Mouse (Mus musculus) liver, embryonic 16.5 days (tissue): ENCODE measurements around the gene Mcm3. TPM values are rescaled to one million over a fixed set of nuclear protein-coding genes. Genes with fewer than 3 reads are reported as not detected.
"Not testable (repeated sequence)": the region's sequence is repeated elsewhere in the genome, so short reads cannot be mapped to it uniquely, and the experiment has no call there.

Experiments used
- ATAC-seq: fragments of 200-750 bp; cut with Nextera tagmentation; 2 replicates; pipeline ENCODE4 v1.8.0; 2017; ENCODE audit warnings: low read depth, mild to moderate bottlenecking, moderate number of reproducible peaks, moderate library complexity
- H3K27ac ChIP-seq: fragments of 300-500 bp; sonication (generic); 2 replicates; pipeline ENCODE4 v1.5.1; 2014; ENCODE audit warnings: mild to moderate bottlenecking, low read length
- H3K27me3 ChIP-seq: fragments of 300-500 bp; sonication (generic); 2 replicates; pipeline ENCODE4 v1.6.1; 2014; ENCODE audit warnings: low read depth, low read length, mixed read lengths; ENCODE audit not compliant: control insufficient read depth, insufficient read depth
- H3K36me3 ChIP-seq: fragments of 300-500 bp; sonication (generic); 2 replicates; pipeline ENCODE4 v1.6.1; 2014; ENCODE audit warnings: mild to moderate bottlenecking; ENCODE audit not compliant: control insufficient read depth, insufficient read depth
- H3K4me1 ChIP-seq: fragments of 300-500 bp; sonication (generic); 2 replicates; pipeline ENCODE4 v1.6.1; 2014; ENCODE audit warnings: low read depth, low read length, mixed read lengths; ENCODE audit not compliant: control insufficient read depth
- H3K4me2 ChIP-seq: fragments of 300-500 bp; sonication (generic); 2 replicates; pipeline ENCODE4 v1.6.1; 2014; ENCODE audit warnings: low read depth, low read length, mixed read lengths
- H3K4me3 ChIP-seq: fragments of 300-500 bp; sonication (generic); 2 replicates; pipeline ENCODE4 v1.5.1; 2014; ENCODE audit warnings: low read depth, mild to moderate bottlenecking, low read length
- H3K9ac ChIP-seq: fragments of 300-500 bp; sonication (generic); 2 replicates; pipeline ENCODE4 v1.6.1; 2014; ENCODE audit warnings: low read depth, low read length
- H3K9me3 ChIP-seq: fragments of 300-500 bp; sonication (generic); replicated peaks from 2 replicates; pipeline ENCODE4 v1.6.1; 2016; ENCODE audit warnings: low read length; ENCODE audit not compliant: control insufficient read depth
- WGBS: fragments of 180-500 bp; shearing (Covaris S2); extraction: QIAGEN DNeasy Blood & Tissue Kit; methylation state at CpG from one replicate; pipeline ENCODE4 v1.1.7; 2014; ENCODE audit not compliant: insufficient replicate concordance; 5-methylcytosine and 5-hydroxymethylcytosine counted together
- polyA plus RNA-seq: library from polyadenylated mRNA; unstranded; fragments of >200 nt; fragmentation: Nextera tagmentation; extraction: Ambion mirVana; gene quantifications from 2 replicates; pipeline ENCODE4 v1.2.1, GENCODE M21; 2015

Gene Mcm3
- polyA plus RNA-seq, 1 experiment from 2014 or later = 116 TPM

GRCm38 (mm10) chr1:20790517-20790916 is 29.6 kb downstream of the Mcm3 start, which contains the start of gene Il17f:
Gene Il17f (minus strand): TSS chr1:20790617.
- H3K4me2 ChIP-seq, H3K9me3 ChIP-seq, H3K27me3 ChIP-seq, H3K4me3 ChIP-seq, H3K4me1 ChIP-seq, H3K9ac ChIP-seq, H3K36me3 ChIP-seq, ATAC-seq, H3K27ac ChIP-seq: not testable (repeated sequence)
- 33% methylated on average over 1 of the region's 1 CpGs for WGBS

- Histone ChIP-seq H3K27ac (no peak overlapping the region), H3K36me3 (no peaks in the 10 kb centered on the region), H3K4me1 (no peaks in the 10 kb centered on the region), H3K4me3 (no peak overlapping the region), H3K9ac (no peak overlapping the region), H3K27me3 (no peaks in the 10 kb centered on the region), H3K9me3 (no peaks in the 10 kb centered on the region), H3K4me2 (no peak overlapping the region)
- no peak for ATAC-seq
- WGBS = 54% methylated on average over 10 of the region's 10 CpGs
Observed at GRCm38 (mm10) chr1:20788419-20788818, 31.7 kb downstream of the Mcm3 start.

- 38% methylated on average over 8 of the region's 8 CpGs for WGBS
- no peak overlapping the region for H3K27ac ChIP-seq
- H3K27me3 ChIP-seq = no peaks in the 10 kb centered on the region
- H3K4me2 ChIP-seq = no peak overlapping the region
- no peak for ATAC-seq
- H3K36me3 ChIP-seq = no peaks in the 10 kb centered on the region
- no peak overlapping the region for H3K4me3 ChIP-seq
- H3K9ac ChIP-seq = no peak overlapping the region
- no peaks in the 10 kb centered on the region for H3K4me1 ChIP-seq
- H3K9me3 ChIP-seq = no peaks in the 10 kb centered on the region
Observed at GRCm38 (mm10) chr1:20787046-20787445, 33.1 kb downstream of the Mcm3 start.

GRCm38 (mm10) chr1:20778366-20778765 is 41.7 kb downstream of the Mcm3 start:
- Histone ChIP-seq H3K27me3 (no peaks in the 10 kb centered on the region), H3K9ac (no peak overlapping the region), H3K36me3 (no peaks in the 10 kb centered on the region), H3K4me3 (no peak overlapping the region), H3K27ac (no peak overlapping the region), H3K9me3 (no peaks in the 10 kb centered on the region), H3K4me1 (no peaks in the 10 kb centered on the region), H3K4me2 (no peak overlapping the region)
- ATAC-seq = no peak
- WGBS = 44% methylated on average over 2 of the region's 2 CpGs

- not testable (repeated sequence) for H3K36me3 ChIP-seq
Observed at GRCm38 (mm10) chr1:20774026-20774730, 45.9 kb downstream of the Mcm3 start.

GRCm38 (mm10) chr1:20766526-20766925 is 53.6 kb downstream of the Mcm3 start:
- no peak overlapping the region for H3K27ac ChIP-seq
- H3K9me3 ChIP-seq = no peaks in the 10 kb centered on the region
- H3K36me3 ChIP-seq = no peaks in the 10 kb centered on the region
- H3K27me3 ChIP-seq = no peaks in the 10 kb centered on the region
- H3K9ac ChIP-seq = no peak overlapping the region
- no peaks in the 10 kb centered on the region for H3K4me1 ChIP-seq
- ATAC-seq = no peak
- no peak overlapping the region for H3K4me3 ChIP-seq
- no peak overlapping the region for H3K4me2 ChIP-seq
- 47% methylated on average over 6 of the region's 6 CpGs for WGBS

More at GRCm38 (mm10) chr1:20774026-20774730, 45.9 kb downstream of the Mcm3 start:
- 58% methylated on average over 4 of the region's 4 CpGs for WGBS
- H3K9me3 ChIP-seq, H3K27me3 ChIP-seq, H3K9ac ChIP-seq, H3K4me3 ChIP-seq, H3K4me2 ChIP-seq, H3K27ac ChIP-seq, ATAC-seq, H3K4me1 ChIP-seq: not testable (repeated sequence)

GRCm38 (mm10) chr1:20761411-20761810 is 58.7 kb downstream of the Mcm3 start:
- no peak overlapping the region for H3K4me2 ChIP-seq
- H3K36me3 ChIP-seq = no peaks in the 10 kb centered on the region
- H3K27ac ChIP-seq = no peak overlapping the region
- no peak overlapping the region for H3K4me3 ChIP-seq
- no peaks in the 10 kb centered on the region for H3K4me1 ChIP-seq
- H3K9ac ChIP-seq = no peak overlapping the region
- 55% methylated on average over 4 of the region's 4 CpGs for WGBS
- no peak for ATAC-seq
- H3K9me3 ChIP-seq = no peaks in the 10 kb centered on the region
- H3K27me3 ChIP-seq = no peaks in the 10 kb centered on the region

GRCm38 (mm10) chr1:20760331-20760730 is 59.8 kb downstream of the Mcm3 start:
- Histone ChIP-seq H3K4me1 (no peaks in the 10 kb centered on the region), H3K4me2 (no peak overlapping the region), H3K36me3 (no peaks in the 10 kb centered on the region), H3K4me3 (no peak overlapping the region), H3K27ac (no peak overlapping the region), H3K27me3 (no peaks in the 10 kb centered on the region), H3K9me3 (no peaks in the 10 kb centered on the region), H3K9ac (no peak overlapping the region)
- WGBS = 61% methylated on average over 5 of the region's 5 CpGs
- no peak for ATAC-seq

- no peak overlapping the region for H3K4me2 ChIP-seq
- H3K27me3 ChIP-seq = no peaks in the 10 kb centered on the region
- no peaks in the 10 kb centered on the region for H3K9me3 ChIP-seq
- WGBS = 60% methylated on average over 10 of the region's 10 CpGs
- no peak overlapping the region for H3K9ac ChIP-seq
- H3K4me1 ChIP-seq = no peaks in the 10 kb centered on the region
- no peak overlapping the region for H3K4me3 ChIP-seq
- ATAC-seq = no peak
- no peak overlapping the region for H3K27ac ChIP-seq
- no peaks in the 10 kb centered on the region for H3K36me3 ChIP-seq
Observed at GRCm38 (mm10) chr1:20759799-20760198, 60.3 kb downstream of the Mcm3 start.
